Mouse (Mus musculus) intestine, embryonic 16.5 days (tissue): ENCODE results near the gene Ncstn. TPM values are rescaled to one million over a fixed set of nuclear protein-coding genes. Genes with fewer than 3 reads are reported as not detected.

ENCODE experiments used
- ATAC-seq: fragments of 200-750 bp; cut with Nextera tagmentation; 2 replicates; pipeline ENCODE4 v1.8.0; 2017; ENCODE audit warnings: moderate TSS enrichment, moderate library complexity
- H3K27ac ChIP-seq: fragments of 300-500 bp; sonication (generic); 2 replicates; pipeline ENCODE4 v1.5.1; 2014; ENCODE audit warnings: mild to moderate bottlenecking, low read length
- H3K27me3 ChIP-seq: fragments of 300-500 bp; sonication (generic); replicated peaks from 2 replicates; pipeline ENCODE4 v1.6.1; 2014; ENCODE audit warnings: low read length, control low read depth, mixed read lengths; ENCODE audit not compliant: control insufficient read depth, insufficient read depth
- H3K36me3 ChIP-seq: fragments of 300-500 bp; sonication (generic); 2 replicates; pipeline ENCODE4 v1.6.1; 2014; ENCODE audit warnings: low read length, control low read depth; ENCODE audit not compliant: control insufficient read depth, insufficient read depth
- H3K4me1 ChIP-seq: fragments of 300-500 bp; sonication (generic); 2 replicates; pipeline ENCODE4 v1.6.1; 2014; ENCODE audit warnings: low read length, control low read depth, mixed read lengths; ENCODE audit not compliant: control insufficient read depth, insufficient read depth
- H3K4me2 ChIP-seq: fragments of 300-500 bp; sonication (generic); 2 replicates; pipeline ENCODE4 v1.6.1; 2014; ENCODE audit warnings: low read depth, low read length, control low read depth
- H3K4me3 ChIP-seq: fragments of 300-500 bp; sonication (generic); 2 replicates; pipeline ENCODE4 v1.5.1; 2014; ENCODE audit warnings: mild to moderate bottlenecking, low read length
- H3K9ac ChIP-seq: fragments of 300-500 bp; sonication (generic); 2 replicates; pipeline ENCODE4 v1.6.1; 2014; ENCODE audit warnings: low read depth, low read length
- H3K9me3 ChIP-seq: fragments of 300-500 bp; sonication (generic); 2 replicates; pipeline ENCODE4 v1.6.1; 2016; ENCODE audit warnings: low read length, control low read depth; ENCODE audit not compliant: control insufficient read depth
- WGBS: fragments of 180-500 bp; shearing (Covaris S2); extraction: QIAGEN DNeasy Blood & Tissue Kit; methylation state at CpG from one replicate; pipeline ENCODE4 v1.1.7; 2014; 5-methylcytosine and 5-hydroxymethylcytosine counted together
- polyA plus RNA-seq: library from polyadenylated mRNA; unstranded; fragments of >200 nt; fragmentation: Nextera tagmentation; extraction: Ambion mirVana; gene quantifications from 2 replicates; pipeline ENCODE4 v1.2.1, GENCODE M21; 2015

The Ncstn gene
- polyA plus RNA-seq, 1 experiment from 2014 or later = 159 TPM

GRCm38 (mm10) chr1:172048241-172048734 is 34.3 kb downstream of the Ncstn start:
- WGBS = 33% methylated on average over 6 of the region's 6 CpGs
- ATAC-seq = peak; percentile 41; the same call in 1 of the 2 replicates
- Histone ChIP-seq H3K27ac (no peak overlapping the region), H3K4me2 (no peak overlapping the region), H3K4me1 (peaks cover 10% of the 10 kb centered on the region), H3K27me3 (peaks cover 4% of the 10 kb centered on the region; the same call in 1 of the 2 replicates), H3K9me3 (no peaks in the 10 kb centered on the region), H3K9ac (no peak overlapping the region), H3K36me3 (no peaks in the 10 kb centered on the region), H3K4me3 (no peak overlapping the region)

GRCm38 (mm10) chr1:172046938-172047337 is 35.7 kb downstream of the Ncstn start:
- H3K27ac ChIP-seq = no peak overlapping the region
- peak overlapping the region; percentile 37; the same call in 1 of the 2 replicates for H3K9ac ChIP-seq
- no peak overlapping the region for H3K4me3 ChIP-seq
- no peaks in the 10 kb centered on the region for H3K27me3 ChIP-seq
- WGBS = 12% methylated on average over 5 of the region's 5 CpGs
- H3K4me2 ChIP-seq = no peak overlapping the region
- H3K9me3 ChIP-seq = no peaks in the 10 kb centered on the region
- peak; percentile 56 for ATAC-seq
- H3K4me1 ChIP-seq = 0 out of 2 replicates have a peak, but pooled peaks cover 5% of the 10 kb centered on the region
- H3K36me3 ChIP-seq = no peaks in the 10 kb centered on the region

DNA sequence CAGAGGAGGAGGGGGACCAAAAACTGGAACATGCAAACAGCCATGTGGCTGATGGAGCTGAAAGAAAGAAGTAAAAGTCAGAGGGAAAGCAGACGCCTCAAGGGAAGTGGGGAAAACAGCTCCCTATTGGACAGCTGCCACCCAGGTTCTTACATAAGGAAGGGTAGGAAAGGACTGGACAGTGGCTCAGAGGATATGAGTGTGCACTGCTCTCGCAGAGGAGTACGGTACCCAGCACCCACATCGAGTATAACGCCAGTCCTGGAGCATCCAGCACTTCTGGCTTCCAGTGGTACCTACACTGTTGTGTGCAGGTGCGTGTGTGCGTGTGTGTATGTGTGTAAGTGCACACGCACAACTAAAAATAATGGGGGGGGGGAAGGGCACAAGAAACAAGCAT is 36.2 kb downstream of the Ncstn start:
- Histone ChIP-seq H3K4me3 (no peak overlapping the region), H3K4me2 (no peak overlapping the region), H3K36me3 (no peaks in the 10 kb centered on the region), H3K27ac (no peak overlapping the region), H3K27me3 (no peaks in the 10 kb centered on the region), H3K9me3 (no peaks in the 10 kb centered on the region), H3K9ac (no peak overlapping the region), H3K4me1 (0 out of 2 replicates have a peak, but pooled peaks cover 5% of the 10 kb centered on the region)
- WGBS = 65% methylated on average over 8 of the region's 8 CpGs
- ATAC-seq = no peak

DNA sequence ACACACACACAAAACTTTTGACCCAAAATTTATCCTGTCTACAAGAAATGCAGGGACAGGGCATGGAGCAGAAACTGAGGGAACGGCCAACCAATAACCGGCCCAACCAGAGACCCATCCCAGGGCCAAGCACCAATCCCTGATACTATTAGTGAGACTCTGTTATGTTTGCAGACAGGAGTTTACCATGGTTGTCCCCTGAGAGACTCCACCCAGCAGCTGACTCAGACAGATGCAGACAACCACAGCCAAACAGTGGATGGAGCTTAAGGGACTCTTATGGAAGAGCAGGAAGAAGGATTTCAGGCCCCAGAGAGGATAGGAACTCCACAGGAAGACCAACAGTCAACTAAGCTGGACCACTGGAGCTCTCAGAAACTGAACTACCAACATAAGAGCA is 52.7 kb downstream of the Ncstn start:
- 88% methylated on average over 2 of the region's 2 CpGs for WGBS
- ATAC-seq = no peak
- H3K9me3 ChIP-seq = no peaks in the 10 kb centered on the region
- H3K27ac ChIP-seq = no peak overlapping the region
- H3K4me3 ChIP-seq = no peak overlapping the region
- H3K4me1 ChIP-seq = peaks cover 13% of the 10 kb centered on the region
- H3K9ac ChIP-seq = no peak overlapping the region
- no peaks in the 10 kb centered on the region for H3K27me3 ChIP-seq
- no peak overlapping the region for H3K4me2 ChIP-seq
- H3K36me3 ChIP-seq = no peaks in the 10 kb centered on the region

- Histone ChIP-seq H3K27me3 (no peaks in the 10 kb centered on the region), H3K36me3 (no peaks in the 10 kb centered on the region), H3K4me2 (peak within 1 kb of the TSS; percentile 77), H3K4me1 (peaks cover 20% of the 10 kb centered on the region), H3K9ac (peak within 1 kb of the TSS; percentile 92), H3K4me3 (peak within 1 kb of the TSS; percentile 97), H3K9me3 (no peaks in the 10 kb centered on the region), H3K27ac (peak within 1 kb of the TSS; percentile 63)
- 57% methylated on average over 21 of the region's 21 CpGs for WGBS
- ATAC-seq = no peak
These were observed 54.0 kb downstream of the Ncstn start, which contains the start of gene Vangl2 for GRCm38 (mm10) chr1:172028394-172029275. Gene Vangl2 (minus strand): TSS chr1:172028444.

DNA sequence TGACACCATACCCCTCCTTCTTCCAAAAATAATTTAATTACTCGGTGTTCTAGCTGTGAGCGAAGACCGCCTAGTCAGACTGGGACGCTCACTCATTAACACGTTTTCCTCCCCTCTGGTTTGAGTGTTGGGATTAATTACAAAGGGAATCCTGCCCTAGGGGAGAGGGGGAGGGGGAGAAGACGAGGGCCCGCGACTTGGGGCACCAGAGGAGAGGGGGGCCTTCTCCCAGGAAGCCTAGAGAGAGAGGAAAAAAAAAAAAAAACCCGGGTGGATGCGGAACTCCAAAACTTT is 54.8 kb downstream of the Ncstn start:
- H3K4me2 ChIP-seq = peak overlapping the region; percentile 77
- no peak for ATAC-seq
- WGBS = 25% methylated on average over 10 of the region's 10 CpGs
- H3K36me3 ChIP-seq = no peaks in the 10 kb centered on the region
- no peaks in the 10 kb centered on the region for H3K9me3 ChIP-seq
- H3K27ac ChIP-seq = no peak overlapping the region
- H3K27me3 ChIP-seq = no peaks in the 10 kb centered on the region
- H3K4me3 ChIP-seq = peak overlapping the region; percentile 97
- H3K9ac ChIP-seq = peak overlapping the region; percentile 92
- peaks cover 20% of the 10 kb centered on the region for H3K4me1 ChIP-seq

GRCm38 (mm10) chr1:172027010-172027808 is 55.4 kb downstream of the Ncstn start:
- Histone ChIP-seq H3K4me3 (peak overlapping the region; percentile 97), H3K4me2 (peak overlapping the region; percentile 77), H3K9me3 (no peaks in the 10 kb centered on the region), H3K27ac (peak overlapping the region; percentile 80), H3K9ac (peak overlapping the region; percentile 92), H3K4me1 (peaks cover 20% of the 10 kb centered on the region), H3K27me3 (no peaks in the 10 kb centered on the region), H3K36me3 (no peaks in the 10 kb centered on the region)
- peak; percentile 91 for ATAC-seq
- 1% methylated on average over 50 of the region's 54 CpGs for WGBS

DNA sequence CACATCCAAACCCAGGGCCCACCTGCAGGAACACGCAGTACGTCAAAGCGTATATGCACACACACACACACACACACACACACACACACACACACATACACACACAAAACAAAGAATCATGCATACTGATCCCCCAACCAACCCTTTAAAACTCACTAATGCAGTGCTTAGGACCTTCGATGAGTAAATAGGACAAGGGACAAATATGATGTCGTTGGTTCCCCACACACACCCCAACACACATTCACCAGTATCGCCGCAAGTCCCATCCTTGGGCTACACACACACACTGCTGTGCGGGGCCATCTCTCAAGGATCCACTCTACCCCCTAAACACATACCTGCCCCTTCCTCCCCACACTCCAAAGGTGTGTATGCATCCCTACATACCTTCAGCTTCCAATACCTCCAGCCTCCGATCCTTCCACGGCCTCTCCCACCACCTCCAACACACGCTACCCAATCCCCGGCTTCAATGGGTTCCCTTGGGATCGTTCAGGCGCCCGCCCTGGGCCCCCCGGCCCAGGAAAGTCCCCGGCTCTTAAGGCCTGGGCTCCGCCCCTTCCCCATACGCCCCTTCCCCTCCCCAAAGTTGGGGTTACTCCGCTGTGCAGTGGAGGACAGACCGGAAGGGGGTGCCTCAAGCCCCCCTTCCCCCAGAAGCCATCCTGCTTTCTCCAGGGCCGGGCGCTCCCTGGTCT is 56.2 kb downstream of the Ncstn start:
- ATAC-seq = peak; percentile 69

More for the DNA sequence above, 56.2 kb downstream of the Ncstn start:
- WGBS = 3% methylated on average over 23 of the region's 23 CpGs
- peak overlapping the region; percentile 97 for H3K4me3 ChIP-seq
- no peaks in the 10 kb centered on the region for H3K9me3 ChIP-seq
- peak overlapping the region; percentile 80 for H3K27ac ChIP-seq
- H3K9ac ChIP-seq = peak overlapping the region; percentile 92
- H3K4me2 ChIP-seq = peak overlapping the region; percentile 77
- H3K36me3 ChIP-seq = no peaks in the 10 kb centered on the region
- H3K4me1 ChIP-seq = peaks cover 20% of the 10 kb centered on the region
- H3K27me3 ChIP-seq = no peaks in the 10 kb centered on the region
